Mouse (Mus musculus): Measurements from ENCODE around the gene Vmn2r59. TPM values are rescaled to one million over a fixed set of nuclear protein-coding genes. Genes with fewer than 3 reads are reported as not detected.
"Not testable (repeated sequence)": the region's sequence is repeated elsewhere in the genome, so short reads cannot be mapped to it uniquely, and the experiment has no call there.

The Vmn2r59 gene
- polyA plus RNA-seq (2015; fragmentation: Nextera tagmentation; extraction: Ambion mirVana), result not detected in 2 replicates

- Histone ChIP-seq H3K27ac (replicated peaks) (no peak within 1 kb of the TSS), H3K4me2 (replicated peaks) (no peak within 1 kb of the TSS), H3K4me1 (no peaks in the 10 kb centered on the region), H3K9me3 (peaks cover 8% of the 10 kb centered on the region; the same call in 1 of the 2 replicates), H3K4me3 (no peak within 1 kb of the TSS), H3K36me3 (no peaks in the 10 kb centered on the region), H3K27me3 (no peaks in the 10 kb centered on the region), H3K9ac (replicated peaks) (no peak within 1 kb of the TSS)
- ATAC-seq (replicated peaks), result no peak
Measured at GRCm38 (mm10) chr7:42058923-42059322, at the start of gene Vmn2r59. Gene Vmn2r59, minus strand, starts transcription at chr7:42059023.

DNA sequence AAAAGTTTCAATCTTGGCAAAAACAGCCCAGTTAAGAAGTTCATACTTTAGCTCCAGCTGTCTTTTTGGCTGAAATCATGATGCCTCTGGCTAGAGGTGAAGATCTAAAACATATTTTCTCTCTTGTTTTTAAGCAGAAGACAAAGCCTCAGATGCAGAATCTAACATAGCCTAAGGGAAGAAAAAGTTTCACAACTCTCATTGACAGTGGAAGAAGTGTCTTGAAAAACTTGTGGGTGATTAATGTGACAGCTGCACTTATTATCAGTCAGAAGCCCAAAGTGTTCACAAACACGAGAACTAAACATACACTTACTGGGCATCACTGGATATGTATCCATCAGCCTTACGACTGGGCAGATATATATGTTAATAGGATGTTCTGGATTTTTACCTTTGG, 48.6 kb upstream of the Vmn2r59 start, which contains the start of gene Vmn2r60:
Gene Vmn2r60, plus strand, starts transcription at position 301 of the 400 bp plus-strand sequence.
- Histone ChIP-seq H3K27ac (replicated peaks) (no peak within 1 kb of the TSS), H3K36me3 (no peaks in the 10 kb centered on the region), H3K4me3 (no peak within 1 kb of the TSS), H3K9me3 (peaks cover 7% of the 10 kb centered on the region; the same call in 1 of the 2 replicates), H3K9ac (replicated peaks) (no peak within 1 kb of the TSS), H3K27me3 (no peaks in the 10 kb centered on the region), H3K4me1 (no peaks in the 10 kb centered on the region), H3K4me2 (replicated peaks) (no peak within 1 kb of the TSS)
- no peak for ATAC-seq (replicated peaks)
- WGBS, result 75% methylated on average over 2 of the region's 2 CpGs

GRCm38 (mm10) chr7:42107061-42107460, 48.2 kb upstream of the Vmn2r59 start:
- H3K4me3 ChIP-seq; H3K36me3 ChIP-seq; ATAC-seq (replicated peaks); H3K9me3 ChIP-seq; H3K27ac ChIP-seq (replicated peaks); H3K27me3 ChIP-seq; H3K4me2 ChIP-seq (replicated peaks); H3K9ac ChIP-seq (replicated peaks); H3K4me1 ChIP-seq: not testable (repeated sequence)
- 81% methylated on average over 14 of the region's 14 CpGs for WGBS

Other genes with a start within 250 kb of the Vmn2r59 start
- not detected in 2 replicates for gene Vmn2r58, start 186.3 kb downstream of the Vmn2r59 start, polyA plus RNA-seq (2015; fragmentation: Nextera tagmentation; extraction: Ambion mirVana)
- not detected in 2 replicates for gene Vmn2r60, start 48.7 kb upstream of the Vmn2r59 start, polyA plus RNA-seq (2015; fragmentation: Nextera tagmentation; extraction: Ambion mirVana)
- gene Vmn2r61, start 201.0 kb upstream of the Vmn2r59 start, polyA plus RNA-seq (2015; fragmentation: Nextera tagmentation; extraction: Ambion mirVana), result not detected in 2 replicates

All from forebrain, embryonic 15.5 days (tissue).